Comparison of ENCODE assay signal across 17 mouse cellular contexts in genomic region chr15:35229614-35230013, GRCm38 (mm10).
DNase-seq lines count a peak whose midpoint lies in the region; ATAC-seq and TF ChIP-seq lines count a peak whose summit lies in the region.
"Had no signal": no experiment of that assay in that cellular context is flagged by ENCODE, and none has a peak within 500 bp of the region (broad histone marks: within the 10 kb centered on the region; RNA-seq: fewer than 3 reads in every experiment).

No protein-coding gene starts in this region.

- WGBS in kidney, embryonic 15.5 days: 82% methylated on average over 3 of the region's 3 CpGs
- WGBS in lung, postnatal 0 days: 73% methylated on average over 3 of the region's 3 CpGs
- 83% methylated on average over 3 of the region's 3 CpGs for WGBS in liver, postnatal 0 days (ENCODE audit: insufficient replicate concordance)

- intact Hi-C loops in gastrocnemius, adult 2 months (cut with DNase I): no loop called here

- TF ChIP-seq CTCF in gastrocnemius, adult 2 months (IDR thresholded peaks at IDR 0.05): peak; percentile 14; the same call in 1 of the 2 replicates
- TF ChIP-seq CTCF in lung, postnatal 0 days (IDR thresholded peaks at IDR 0.05): peak; percentile 47
- peak; percentile 38; the same call in 1 of the 2 replicates for TF ChIP-seq CTCF in liver, postnatal 0 days (IDR thresholded peaks at IDR 0.05; ENCODE audit: low read depth)

- no peaks in the 10 kb centered on the region for H3K36me3 ChIP-seq in kidney, embryonic 15.5 days
- no peaks in the 10 kb centered on the region for H3K36me3 ChIP-seq in lung, postnatal 0 days (ENCODE audit: insufficient read depth, low read length)
- H3K36me3 ChIP-seq in liver, postnatal 0 days (replicated peaks; ENCODE audit: insufficient read depth, low read length): no peaks in the 10 kb centered on the region
- H3K36me3 ChIP-seq: forebrain, embryonic 15.5 days; G1E had no signal

- no peak overlapping the region for H3K4me3 ChIP-seq in gastrocnemius, adult 2 months
- no peak overlapping the region for H3K4me3 ChIP-seq in kidney, embryonic 15.5 days (replicated peaks)
- no peak overlapping the region for H3K4me3 ChIP-seq in lung, postnatal 0 days (ENCODE audit: low read depth, low read length)
- no peak overlapping the region for H3K4me3 ChIP-seq in liver, postnatal 0 days (ENCODE audit: low read depth, low read length)
- H3K4me3 ChIP-seq: forebrain, embryonic 15.5 days had no signal

- DNase-seq in gastrocnemius, adult 2 months: no peak
- no peak for DNase-seq in gastrocnemius, adult 8-10 months (ENCODE audit: low spot score in 2 of 2)
- peak; percentile 2 for DNase-seq in kidney, adult 9 months
- no peak for DNase-seq in lung, postnatal 0 days (ENCODE audit: low spot score)
- DNase-seq in lung, postnatal 25 days (ENCODE audit: low spot score): no peak
- DNase-seq in liver, postnatal 0 days: no peak
- no peak for DNase-seq in spleen, postnatal 14 days (ENCODE audit: low spot score in 2 of 2)
- DNase-seq: adrenal gland, postnatal 25 days; cerebellum, adult 11 months; cerebellum, postnatal 10 days; kidney, postnatal 25 days; lung, postnatal 10 days; thymus, postnatal 36 days had no signal

- ATAC-seq in kidney, embryonic 15.5 days (replicated peaks; ENCODE audit: low FRiP score): no peak; the same call in 1 of the 2 replicates
- ATAC-seq in lung, postnatal 0 days: no peak
- no peak for ATAC-seq in liver, postnatal 0 days
- ATAC-seq: CD4-positive, CD25-positive, alpha-beta regulatory T cell, adult 4 months; forebrain, embryonic 15.5 days had no signal

- H3K9me3 ChIP-seq in kidney, embryonic 15.5 days (replicated peaks): no peaks in the 10 kb centered on the region
- H3K9me3 ChIP-seq in lung, postnatal 0 days (ENCODE audit: low read length): no peaks in the 10 kb centered on the region
- H3K9me3 ChIP-seq in liver, postnatal 0 days (ENCODE audit: low read length): no peaks in the 10 kb centered on the region
- H3K9me3 ChIP-seq: forebrain, embryonic 15.5 days; G1E had no signal

- no peak overlapping the region for H3K4me2 ChIP-seq in kidney, embryonic 15.5 days
- no peak overlapping the region for H3K4me2 ChIP-seq in lung, postnatal 0 days (replicated peaks; ENCODE audit: low read depth, low read length)
- H3K4me2 ChIP-seq in liver, postnatal 0 days (ENCODE audit: low read depth, low read length): no peak overlapping the region
- H3K4me2 ChIP-seq: forebrain, embryonic 15.5 days had no signal

- H3K27ac ChIP-seq in gastrocnemius, adult 2 months: no peak overlapping the region
- no peak overlapping the region for H3K27ac ChIP-seq in kidney, embryonic 15.5 days
- no peak overlapping the region for H3K27ac ChIP-seq in lung, postnatal 0 days (ENCODE audit: low read length)
- no peak overlapping the region for H3K27ac ChIP-seq in liver, postnatal 0 days (ENCODE audit: low read depth)
- H3K27ac ChIP-seq: forebrain, embryonic 15.5 days had no signal

- H3K4me1 ChIP-seq in kidney, embryonic 15.5 days: no peaks in the 10 kb centered on the region
- H3K4me1 ChIP-seq in lung, postnatal 0 days (ENCODE audit: insufficient read depth, low read depth, low read length): no peaks in the 10 kb centered on the region
- H3K4me1 ChIP-seq in liver, postnatal 0 days (ENCODE audit: insufficient read depth): no peaks in the 10 kb centered on the region
- H3K4me1 ChIP-seq: forebrain, embryonic 15.5 days had no signal

- no peak overlapping the region for H3K9ac ChIP-seq in kidney, embryonic 15.5 days
- H3K9ac ChIP-seq in lung, postnatal 0 days (replicated peaks; ENCODE audit: low read depth): no peak overlapping the region
- no peak overlapping the region for H3K9ac ChIP-seq in liver, postnatal 0 days (replicated peaks)
- H3K9ac ChIP-seq: forebrain, embryonic 15.5 days had no signal

- H3K27me3 ChIP-seq in kidney, embryonic 15.5 days: no peaks in the 10 kb centered on the region
- H3K27me3 ChIP-seq in lung, postnatal 0 days (replicated peaks; ENCODE audit: insufficient read depth, low read length): no peaks in the 10 kb centered on the region
- no peaks in the 10 kb centered on the region for H3K27me3 ChIP-seq in liver, postnatal 0 days (ENCODE audit: insufficient read depth, low read length)
- H3K27me3 ChIP-seq: forebrain, embryonic 15.5 days had no signal

- no peak for TF ChIP-seq EP300 in lung, postnatal 0 days (IDR thresholded peaks at IDR 0.05)
- no peak for TF ChIP-seq EP300 in liver, postnatal 0 days (IDR thresholded peaks at IDR 0.05; ENCODE audit: low read depth)
